Mouse (Mus musculus) stomach, postnatal 0 days (tissue): ENCODE data around the gene Zfp652. TPM values are rescaled to one million over a fixed set of nuclear protein-coding genes. Genes with fewer than 3 reads are reported as not detected.
A peak's percentile ranks its signal among the peaks of the same experiment; 100 is the strongest.

ENCODE experiments used
- ATAC-seq: fragments of 200-750 bp; cut with Nextera tagmentation; 2 replicates; pipeline ENCODE4 v1.8.0; 2017; ENCODE audit not compliant: low FRiP score, low TSS enrichment
- DNase-seq: peaks from one replicate; pipeline ENCODE4 v3.0.0-alpha.2; 2016; ENCODE audit warnings: low spot score
- H3K27ac ChIP-seq: fragments of 300-500 bp; sonication (generic); replicated peaks from 2 replicates; pipeline ENCODE4 v1.5.1; 2014; ENCODE audit warnings: mild to moderate bottlenecking, control low read depth
- H3K27me3 ChIP-seq: fragments of 300-500 bp; sonication (generic); 2 replicates; pipeline ENCODE4 v1.6.1; 2014; ENCODE audit warnings: low read length; ENCODE audit not compliant: control insufficient read depth, insufficient read depth
- H3K36me3 ChIP-seq: fragments of 300-500 bp; sonication (generic); 2 replicates; pipeline ENCODE4 v1.6.1; 2014; ENCODE audit warnings: low read length, mixed read lengths; ENCODE audit not compliant: control insufficient read depth, insufficient read depth
- H3K4me1 ChIP-seq: fragments of 300-500 bp; sonication (generic); replicated peaks from 2 replicates; pipeline ENCODE4 v1.6.1; 2014; ENCODE audit warnings: antibody characterized with exemption; ENCODE audit not compliant: control insufficient read depth, insufficient read depth
- H3K4me2 ChIP-seq: fragments of 300-500 bp; sonication (generic); replicated peaks from 2 replicates; pipeline ENCODE4 v1.6.1; 2014; ENCODE audit warnings: low read depth, mild to moderate bottlenecking, control low read depth, moderate library complexity
- H3K4me3 ChIP-seq: fragments of 300-500 bp; sonication (generic); 2 replicates; pipeline ENCODE4 v1.5.1; 2014; ENCODE audit warnings: low read depth, low read length, control low read depth
- H3K9ac ChIP-seq: fragments of 300-500 bp; sonication (generic); 2 replicates; pipeline ENCODE4 v1.6.1; 2014; ENCODE audit warnings: mild to moderate bottlenecking, low read length, control low read depth, mixed read lengths
- H3K9me3 ChIP-seq: fragments of 300-500 bp; sonication (generic); 2 replicates; pipeline ENCODE4 v1.6.1; 2016; ENCODE audit warnings: low read length; ENCODE audit not compliant: control insufficient read depth
- CTCF ChIP-seq: IDR thresholded peaks from 2 replicates; pipeline ENCODE4 v1.5.1; 2016; ENCODE audit warnings: antibody characterized with exemption, low read depth, mild to moderate bottlenecking, moderate library complexity
- EP300 ChIP-seq: optimal IDR thresholded peaks from 2 replicates; pipeline ENCODE3; 2016; ENCODE audit warnings: antibody characterized with exemption
- WGBS: fragments of 180-500 bp; shearing (Covaris S2); extraction: QIAGEN DNeasy Blood & Tissue Kit; methylation state at CpG from one replicate; pipeline ENCODE4 v1.1.7; 2014; 5-methylcytosine and 5-hydroxymethylcytosine counted together
- polyA plus RNA-seq: library from polyadenylated mRNA; unstranded; fragments of >200 nt; fragmentation: Nextera tagmentation; extraction: Ambion mirVana; gene quantifications from 2 replicates; pipeline ENCODE4 v1.2.1, GENCODE M21; 2015

Zfp652 gene
- polyA plus RNA-seq, 1 experiment from 2014 or later: 10.0 TPM

- TF ChIP-seq CTCF: no peak
- TF ChIP-seq EP300: no peak
- Histone ChIP-seq H3K9me3 (no peaks in the 10 kb centered on the region), H3K36me3 (no peaks in the 10 kb centered on the region), H3K27me3 (no peaks in the 10 kb centered on the region), H3K4me1 (no peaks in the 10 kb centered on the region), H3K27ac (peak overlapping the region; percentile 49; the same call in 1 of the 2 replicates), H3K9ac (no peak overlapping the region), H3K4me3 (no peak overlapping the region), H3K4me2 (no peak overlapping the region)
- DNase-seq (peak; percentile 47), ATAC-seq (peak; percentile 66)
- WGBS: 18% methylated on average over 3 of the region's 3 CpGs
Measured at GRCm38 (mm10) chr11:95805527-95805926, 93.1 kb downstream of the Zfp652 start.

GRCm38 (mm10) chr11:95807884-95808283, 95.4 kb downstream of the Zfp652 start:
- no peak overlapping the region for H3K27ac ChIP-seq
- no peaks in the 10 kb centered on the region for H3K36me3 ChIP-seq
- WGBS: 95% methylated on average over 5 of the region's 5 CpGs
- no peak overlapping the region for H3K9ac ChIP-seq
- no peak overlapping the region for H3K4me2 ChIP-seq
- ATAC-seq: no peak
- DNase-seq: no peak
- H3K4me1 ChIP-seq: no peaks in the 10 kb centered on the region
- no peaks in the 10 kb centered on the region for H3K27me3 ChIP-seq
- H3K9me3 ChIP-seq: no peaks in the 10 kb centered on the region
- TF ChIP-seq CTCF: no peak
- no peak for TF ChIP-seq EP300
- H3K4me3 ChIP-seq: no peak overlapping the region

GRCm38 (mm10) chr11:95808448-95809011, 96.1 kb downstream of the Zfp652 start:
- ATAC-seq: peak; percentile 59; the same call in 1 of the 2 replicates
- no peak for TF ChIP-seq EP300
- no peak for TF ChIP-seq CTCF
- 26% methylated on average over 5 of the region's 5 CpGs for whole genome bisulfite sequencing

DNA sequence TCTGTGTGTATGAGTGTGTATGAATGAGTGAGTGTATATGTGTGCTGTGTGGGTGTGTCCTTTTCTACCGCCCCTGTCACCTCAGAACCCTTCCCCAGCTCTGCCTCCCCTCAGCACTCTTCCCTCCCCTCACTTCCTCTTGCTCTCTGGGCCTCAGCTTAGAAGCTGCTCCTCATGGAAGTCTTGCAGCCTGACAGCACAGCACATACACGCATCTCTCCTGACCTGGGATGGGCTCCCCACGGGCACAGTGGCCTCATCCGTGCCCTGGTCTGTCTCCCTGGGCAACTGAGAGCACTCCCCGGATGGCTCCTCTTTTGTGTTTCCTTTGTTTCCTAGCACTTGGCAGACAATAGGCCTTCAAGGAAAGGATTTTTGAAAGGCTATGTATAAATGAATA, 97.1 kb downstream of the Zfp652 start:
- H3K27ac ChIP-seq: no peak overlapping the region

More at GRCm38 (mm10) chr11:95808448-95809011, 96.1 kb downstream of the Zfp652 start:
- no peaks in the 10 kb centered on the region for H3K4me1 ChIP-seq
- no peaks in the 10 kb centered on the region for H3K36me3 ChIP-seq
- H3K4me2 ChIP-seq: no peak overlapping the region
- H3K27me3 ChIP-seq: no peaks in the 10 kb centered on the region
- DNase-seq: peak; percentile 39
- H3K27ac ChIP-seq: peak overlapping the region; percentile 36; the same call in 1 of the 2 replicates
- H3K4me3 ChIP-seq: no peak overlapping the region
- H3K9me3 ChIP-seq: no peaks in the 10 kb centered on the region
- H3K9ac ChIP-seq: no peak overlapping the region

DNA sequence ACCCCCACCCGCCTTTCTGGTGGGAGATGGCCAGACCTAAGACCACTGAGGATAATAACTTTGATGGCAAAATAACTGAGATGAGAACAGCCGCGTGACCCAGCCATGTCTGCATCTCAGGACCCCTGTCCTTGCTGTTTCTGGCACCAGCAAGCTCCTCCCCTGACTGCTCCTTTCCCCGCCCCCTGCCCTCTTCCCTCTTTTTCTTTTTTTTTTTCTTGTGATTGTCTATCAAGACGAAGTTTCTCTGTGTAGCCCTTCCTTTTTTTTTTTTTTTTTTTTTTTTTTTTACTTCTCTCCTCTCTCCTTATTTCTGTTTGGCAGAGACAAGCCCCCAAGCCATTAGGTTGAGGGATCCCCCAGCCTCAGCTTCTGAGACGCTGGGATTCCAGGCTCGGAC, 98.4 kb downstream of the Zfp652 start:
- DNase-seq: no peak
- no peak overlapping the region for H3K9ac ChIP-seq
- 63% methylated on average over 7 of the region's 7 CpGs for WGBS
- no peak overlapping the region for H3K4me3 ChIP-seq
- TF ChIP-seq CTCF (no peak), EP300 (no peak)
- H3K4me1 ChIP-seq: no peaks in the 10 kb centered on the region
- H3K4me2 ChIP-seq: no peak overlapping the region
- no peaks in the 10 kb centered on the region for H3K27me3 ChIP-seq
- no peaks in the 10 kb centered on the region for H3K9me3 ChIP-seq
- no peak for ATAC-seq
- H3K27ac ChIP-seq: no peak overlapping the region
- H3K36me3 ChIP-seq: no peaks in the 10 kb centered on the region

More for the DNA sequence above, 97.1 kb downstream of the Zfp652 start:
- ATAC-seq (no peak), DNase-seq (no peak)
- Histone ChIP-seq H3K27me3 (no peaks in the 10 kb centered on the region), H3K9ac (no peak overlapping the region), H3K4me1 (no peaks in the 10 kb centered on the region), H3K36me3 (no peaks in the 10 kb centered on the region), H3K4me2 (no peak overlapping the region), H3K9me3 (no peaks in the 10 kb centered on the region), H3K4me3 (no peak overlapping the region)
- 36% methylated on average over 5 of the region's 5 CpGs for WGBS
- TF ChIP-seq CTCF (no peak), EP300 (no peak)

GRCm38 (mm10) chr11:95811741-95812140, 99.3 kb downstream of the Zfp652 start:
- no peaks in the 10 kb centered on the region for H3K27me3 ChIP-seq
- H3K27ac ChIP-seq: no peak overlapping the region
- H3K4me3 ChIP-seq: no peak overlapping the region
- ATAC-seq: no peak
- H3K9ac ChIP-seq: no peak overlapping the region
- H3K9me3 ChIP-seq: no peaks in the 10 kb centered on the region
- no peaks in the 10 kb centered on the region for H3K36me3 ChIP-seq
- DNase-seq: no peak
- H3K4me2 ChIP-seq: no peak overlapping the region
- WGBS: 82% methylated on average over 6 of the region's 6 CpGs
- TF ChIP-seq EP300 (no peak), CTCF (no peak)
- H3K4me1 ChIP-seq: no peaks in the 10 kb centered on the region
